Mouse (Mus musculus) hindbrain, embryonic 12.5 days (tissue): ENCODE data around the gene Elovl2. TPM values are rescaled to one million over a fixed set of nuclear protein-coding genes. Genes with fewer than 3 reads are reported as not detected.

Experiments used
- ATAC-seq: fragments of 200-750 bp; cut with Nextera tagmentation; 2 replicates; pipeline ENCODE4 v1.8.0; 2017; ENCODE audit warnings: moderate TSS enrichment; ENCODE audit not compliant: low FRiP score
- H3K27ac ChIP-seq: fragments of 300-500 bp; sonication (generic); 2 replicates; pipeline ENCODE4 v1.5.1; 2016; ENCODE audit warnings: mild to moderate bottlenecking
- H3K27me3 ChIP-seq: fragments of 300-500 bp; sonication (generic); 2 replicates; pipeline ENCODE4 v1.6.1; 2016; ENCODE audit warnings: mild to moderate bottlenecking
- H3K36me3 ChIP-seq: fragments of 300-500 bp; sonication (generic); 2 replicates; pipeline ENCODE4 v1.6.1; 2016; ENCODE audit warnings: mild to moderate bottlenecking
- H3K4me1 ChIP-seq: fragments of 300-500 bp; sonication (generic); 2 replicates; pipeline ENCODE4 v1.6.1; 2016
- H3K4me2 ChIP-seq: fragments of 300-500 bp; sonication (generic); replicated peaks from 2 replicates; pipeline ENCODE4 v1.6.1; 2016; ENCODE audit warnings: mild to moderate bottlenecking
- H3K4me3 ChIP-seq: fragments of 300-500 bp; sonication (generic); 2 replicates; pipeline ENCODE4 v1.5.1; 2016; ENCODE audit warnings: mild to moderate bottlenecking
- H3K9ac ChIP-seq: fragments of 300-500 bp; sonication (generic); 2 replicates; pipeline ENCODE4 v1.6.1; 2016; ENCODE audit warnings: mild to moderate bottlenecking, moderate library complexity
- H3K9me3 ChIP-seq: fragments of 300-500 bp; sonication (generic); replicated peaks from 2 replicates; pipeline ENCODE4 v1.6.1; 2016; ENCODE audit warnings: mild to moderate bottlenecking
- WGBS: fragments of 180-500 bp; shearing (Covaris S2); methylation state at CpG from one replicate; pipeline ENCODE4 v1.1.7; 2016; 5-methylcytosine and 5-hydroxymethylcytosine counted together
- polyA plus RNA-seq: library from polyadenylated mRNA; unstranded; fragments of >200 nt; fragmentation: Nextera tagmentation; extraction: Ambion mirVana; gene quantifications from 2 replicates; pipeline ENCODE4 v1.2.1, GENCODE M21; 2016

The Elovl2 gene
- polyA plus RNA-seq, 1 experiment from 2014 or later: 38.0 TPM

GRCm38 (mm10) chr13:41249538-41250317 lies 29.5 kb upstream of the Elovl2 start, which contains the start of gene Smim13:
Gene Smim13 (plus strand): TSS chr13:41249844.
- H3K4me2 ChIP-seq: peak within 1 kb of the TSS; percentile 64
- H3K27me3 ChIP-seq: no peaks in the 10 kb centered on the region
- peak within 1 kb of the TSS; percentile 79 for H3K4me3 ChIP-seq
- H3K36me3 ChIP-seq: no peaks in the 10 kb centered on the region
- ATAC-seq: peak; percentile 99
- peak within 1 kb of the TSS; percentile 89 for H3K27ac ChIP-seq
- H3K9me3 ChIP-seq: no peaks in the 10 kb centered on the region
- H3K9ac ChIP-seq: peak within 1 kb of the TSS; percentile 74
- under 1% methylated on average over 71 of the region's 78 CpGs for WGBS
- peaks cover 7% of the 10 kb centered on the region for H3K4me1 ChIP-seq

DNA sequence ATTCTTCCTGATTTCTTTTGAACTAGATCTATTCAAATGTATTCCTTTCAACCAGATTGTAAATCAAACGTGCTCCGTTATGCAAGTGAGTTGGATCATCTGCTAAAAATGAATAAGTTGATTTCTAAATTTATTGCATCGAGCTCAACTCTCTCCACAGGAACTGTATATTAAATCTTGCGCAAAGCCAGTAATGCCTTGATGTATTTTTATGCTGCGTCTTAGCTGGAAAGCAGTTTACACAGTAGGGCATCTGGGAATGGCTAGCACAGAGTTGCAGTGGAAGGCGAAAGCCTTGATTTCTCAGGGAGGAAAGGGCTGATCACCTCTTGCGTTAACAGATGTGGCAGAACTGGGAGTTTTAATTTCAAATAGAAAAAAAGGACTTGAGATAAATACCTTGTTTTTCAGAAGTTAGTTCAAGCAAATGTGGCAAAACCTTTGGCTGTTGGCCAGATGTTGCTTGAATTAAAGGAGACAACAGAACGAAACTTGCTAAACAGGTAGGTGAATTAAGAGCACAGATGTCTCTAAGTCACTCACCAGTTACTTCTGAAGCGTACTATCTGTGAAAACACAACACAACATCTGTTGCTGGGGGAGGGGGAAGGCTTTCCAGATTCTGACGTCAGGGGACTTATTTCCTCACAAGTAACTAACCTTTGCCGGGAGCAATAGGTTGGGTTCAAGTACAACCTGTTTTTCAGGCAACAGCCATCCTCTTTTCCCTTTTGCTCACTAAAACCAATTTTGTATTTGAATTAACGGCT lies 28.7 kb upstream of the Elovl2 start:
- ATAC-seq: peak; percentile 20; the same call in 1 of the 2 replicates

GRCm38 (mm10) chr13:41244306-41244830 lies 24.2 kb upstream of the Elovl2 start:
- ATAC-seq: no peak

More for the DNA sequence above, 28.7 kb upstream of the Elovl2 start:
- H3K4me2 ChIP-seq: peak overlapping the region; percentile 64
- peak overlapping the region; percentile 79 for H3K4me3 ChIP-seq
- peak overlapping the region; percentile 52 for H3K9ac ChIP-seq
- no peaks in the 10 kb centered on the region for H3K27me3 ChIP-seq
- 0 out of 2 replicates have a peak overlapping the region, but pooled peaks have one; percentile 35 for H3K27ac ChIP-seq
- H3K36me3 ChIP-seq: no peaks in the 10 kb centered on the region
- WGBS: 47% methylated on average over 12 of the region's 12 CpGs
- H3K9me3 ChIP-seq: no peaks in the 10 kb centered on the region
- peaks cover 7% of the 10 kb centered on the region for H3K4me1 ChIP-seq

GRCm38 (mm10) chr13:41241557-41241956 lies 21.4 kb upstream of the Elovl2 start:
- 77% methylated on average over 2 of the region's 2 CpGs for WGBS
- H3K4me3 ChIP-seq: no peak overlapping the region
- H3K27me3 ChIP-seq: peaks cover 5% of the 10 kb centered on the region; the same call in 1 of the 2 replicates
- H3K9me3 ChIP-seq: no peaks in the 10 kb centered on the region
- H3K4me1 ChIP-seq: no peaks in the 10 kb centered on the region
- H3K9ac ChIP-seq: no peak overlapping the region
- H3K27ac ChIP-seq: no peak overlapping the region
- ATAC-seq: no peak
- no peak overlapping the region for H3K4me2 ChIP-seq
- no peaks in the 10 kb centered on the region for H3K36me3 ChIP-seq

More at GRCm38 (mm10) chr13:41244306-41244830, 24.2 kb upstream of the Elovl2 start:
- Histone ChIP-seq H3K9me3 (no peaks in the 10 kb centered on the region), H3K27ac (no peak overlapping the region), H3K9ac (no peak overlapping the region), H3K4me1 (peaks cover 4% of the 10 kb centered on the region), H3K27me3 (peaks cover 2% of the 10 kb centered on the region; the same call in 1 of the 2 replicates), H3K4me2 (no peak overlapping the region), H3K4me3 (no peak overlapping the region), H3K36me3 (no peaks in the 10 kb centered on the region)
- 63% methylated on average over 6 of the region's 6 CpGs for WGBS

GRCm38 (mm10) chr13:41238805-41239130 lies 18.6 kb upstream of the Elovl2 start:
- no peaks in the 10 kb centered on the region for H3K36me3 ChIP-seq
- WGBS: 12% methylated on average over 5 of the region's 5 CpGs
- H3K4me2 ChIP-seq: no peak overlapping the region
- no peak overlapping the region for H3K4me3 ChIP-seq
- peaks cover 5% of the 10 kb centered on the region; the same call in 1 of the 2 replicates for H3K27me3 ChIP-seq
- no peak for ATAC-seq
- H3K9me3 ChIP-seq: no peaks in the 10 kb centered on the region
- H3K4me1 ChIP-seq: no peaks in the 10 kb centered on the region
- H3K27ac ChIP-seq: no peak overlapping the region
- no peak overlapping the region for H3K9ac ChIP-seq

- no peak overlapping the region for H3K4me3 ChIP-seq
- WGBS: 78% methylated on average over 10 of the region's 10 CpGs
- ATAC-seq: no peak
- no peaks in the 10 kb centered on the region for H3K36me3 ChIP-seq
- H3K4me2 ChIP-seq: no peak overlapping the region
- H3K27ac ChIP-seq: no peak overlapping the region
- H3K9me3 ChIP-seq: no peaks in the 10 kb centered on the region
- no peak overlapping the region for H3K9ac ChIP-seq
- H3K27me3 ChIP-seq: peaks cover 5% of the 10 kb centered on the region; the same call in 1 of the 2 replicates
- no peaks in the 10 kb centered on the region for H3K4me1 ChIP-seq
These were observed 18.0 kb upstream of the Elovl2 start for GRCm38 (mm10) chr13:41238035-41238804.

- 74% methylated on average over 13 of the region's 13 CpGs for WGBS
- H3K9me3 ChIP-seq: no peaks in the 10 kb centered on the region
- no peak overlapping the region for H3K9ac ChIP-seq
- H3K36me3 ChIP-seq: no peaks in the 10 kb centered on the region
- peaks cover 5% of the 10 kb centered on the region; the same call in 1 of the 2 replicates for H3K27me3 ChIP-seq
- no peak overlapping the region for H3K4me3 ChIP-seq
- no peak overlapping the region for H3K27ac ChIP-seq
- H3K4me1 ChIP-seq: no peaks in the 10 kb centered on the region
- no peak overlapping the region for H3K4me2 ChIP-seq
- no peak for ATAC-seq
These were observed 15.9 kb upstream of the Elovl2 start for GRCm38 (mm10) chr13:41235845-41236741.

- H3K36me3 ChIP-seq: no peaks in the 10 kb centered on the region
- H3K4me3 ChIP-seq: no peak overlapping the region
- peaks cover 5% of the 10 kb centered on the region; the same call in 1 of the 2 replicates for H3K27me3 ChIP-seq
- H3K9me3 ChIP-seq: no peaks in the 10 kb centered on the region
- no peak overlapping the region for H3K4me2 ChIP-seq
- no peak for ATAC-seq
- H3K27ac ChIP-seq: no peak overlapping the region
- H3K4me1 ChIP-seq: no peaks in the 10 kb centered on the region
- WGBS: 88% methylated on average over 6 of the region's 6 CpGs
- no peak overlapping the region for H3K9ac ChIP-seq
These were observed 15.0 kb upstream of the Elovl2 start for GRCm38 (mm10) chr13:41235181-41235580.

- no peak for ATAC-seq
- no peaks in the 10 kb centered on the region for H3K36me3 ChIP-seq
- no peaks in the 10 kb centered on the region for H3K4me1 ChIP-seq
- no peak overlapping the region for H3K4me3 ChIP-seq
- no peaks in the 10 kb centered on the region for H3K27me3 ChIP-seq
- no peak overlapping the region for H3K9ac ChIP-seq
- no peak overlapping the region for H3K4me2 ChIP-seq
- H3K9me3 ChIP-seq: no peaks in the 10 kb centered on the region
- WGBS: 90% methylated on average over 7 of the region's 7 CpGs
- no peak overlapping the region for H3K27ac ChIP-seq
These were observed 13.0 kb upstream of the Elovl2 start for GRCm38 (mm10) chr13:41233241-41233640.

DNA sequence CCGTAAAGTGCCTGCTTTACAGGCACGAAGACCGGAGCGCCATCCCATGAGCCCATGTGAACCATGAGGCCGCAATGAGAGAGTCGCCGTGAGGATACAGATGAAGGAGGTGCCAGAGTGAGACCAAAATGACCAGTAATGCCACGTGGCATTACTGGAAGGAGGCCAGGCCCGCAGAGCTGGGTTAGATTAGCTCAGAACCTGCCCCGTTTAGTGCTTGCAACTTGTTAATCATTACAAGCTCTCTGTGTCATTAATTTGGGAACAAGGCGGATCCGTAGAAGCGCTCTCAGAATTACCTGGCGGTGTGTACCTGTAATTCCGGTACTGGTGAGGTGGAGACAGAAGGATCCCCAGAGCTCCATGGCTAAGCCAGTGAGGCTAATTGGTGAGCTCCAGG lies 12.0 kb upstream of the Elovl2 start:
- 94% methylated on average over 15 of the region's 15 CpGs for WGBS
- H3K4me3 ChIP-seq: no peak overlapping the region
- ATAC-seq: no peak
- no peaks in the 10 kb centered on the region for H3K4me1 ChIP-seq
- H3K9ac ChIP-seq: no peak overlapping the region
- H3K36me3 ChIP-seq: no peaks in the 10 kb centered on the region
- H3K4me2 ChIP-seq: no peak overlapping the region
- no peaks in the 10 kb centered on the region for H3K27me3 ChIP-seq
- no peaks in the 10 kb centered on the region for H3K9me3 ChIP-seq
- no peak overlapping the region for H3K27ac ChIP-seq

DNA sequence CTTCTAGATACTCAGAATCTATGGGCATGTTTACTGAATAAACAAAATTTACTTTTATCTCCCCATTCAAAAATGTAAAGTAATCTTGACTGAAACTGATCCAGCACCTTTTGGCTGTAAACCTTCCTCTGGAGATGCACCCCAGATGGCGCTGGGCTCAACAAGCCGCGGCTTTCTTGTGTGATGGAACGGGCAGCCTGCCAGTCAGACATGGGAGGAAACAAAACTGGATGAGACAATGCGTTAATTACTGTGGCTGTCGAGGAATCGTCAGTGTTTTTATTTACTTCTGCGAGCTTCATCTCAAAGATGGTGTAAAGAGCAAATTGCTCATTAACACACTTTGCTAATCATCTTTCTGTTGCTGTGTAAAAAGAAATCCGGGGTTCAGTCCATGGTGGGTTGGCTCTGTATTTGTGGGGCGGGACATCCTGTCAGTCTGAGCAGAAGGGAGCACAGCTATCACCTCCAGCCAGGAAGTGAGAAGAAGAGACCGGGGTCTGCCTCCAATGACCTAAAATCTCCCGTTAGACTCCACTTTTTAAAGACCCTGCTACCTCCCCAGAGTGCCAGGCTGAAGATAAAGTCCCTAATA lies 11.3 kb upstream of the Elovl2 start:
- Histone ChIP-seq H3K27ac (no peak overlapping the region), H3K9me3 (no peaks in the 10 kb centered on the region), H3K4me3 (no peak overlapping the region), H3K27me3 (no peaks in the 10 kb centered on the region), H3K4me2 (no peak overlapping the region), H3K9ac (no peak overlapping the region), H3K4me1 (no peaks in the 10 kb centered on the region), H3K36me3 (no peaks in the 10 kb centered on the region)
- no peak for ATAC-seq
- 81% methylated on average over 12 of the region's 12 CpGs for WGBS
